Mouse (Mus musculus) layer of hippocampus, postnatal 25 days (tissue): ENCODE results near the gene Tuba4a. TPM values are rescaled to one million over a fixed set of nuclear protein-coding genes. Genes with fewer than 3 reads are reported as not detected.

ENCODE experiments used
- DNase-seq, 2 experiments: peaks; one replicate each; pipeline ENCODE4 v3.0.0; 2022; ENCODE audit warnings: mixed read lengths in 2 of 2, low spot score in 1 of 2; ENCODE audit errors: extremely low spot score in 1 of 2
- total RNA-seq, 2 experiments: library from RNA; stranded (reverse); gene quantifications; 2 replicates each; pipeline ENCODE4 v1.2.3; 2021

The Tuba4a gene
- total RNA-seq, 2 experiments from 2014 or later = 560 to 573 TPM

DNA sequence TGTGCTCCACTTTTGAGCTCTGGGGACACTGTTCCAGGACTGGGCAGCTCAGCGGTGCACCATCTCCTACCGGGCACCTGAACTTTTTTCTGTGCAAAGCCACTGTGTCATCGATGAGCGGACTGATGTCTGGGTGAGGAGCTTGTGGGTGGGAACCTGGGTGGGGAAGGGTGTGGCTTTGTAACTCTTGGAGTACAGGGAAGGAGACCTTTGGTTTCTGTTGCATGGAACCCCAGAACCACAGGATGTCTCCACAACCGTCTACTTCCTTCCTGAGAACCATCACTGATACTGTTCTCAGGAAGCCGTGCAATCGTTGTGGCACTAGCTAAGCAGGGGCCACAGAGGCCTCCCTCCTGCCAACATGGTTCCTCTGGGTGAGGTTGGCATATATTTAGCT is 6.6 kb downstream of the Tuba4a start:
- no peak for DNase-seq

DNA sequence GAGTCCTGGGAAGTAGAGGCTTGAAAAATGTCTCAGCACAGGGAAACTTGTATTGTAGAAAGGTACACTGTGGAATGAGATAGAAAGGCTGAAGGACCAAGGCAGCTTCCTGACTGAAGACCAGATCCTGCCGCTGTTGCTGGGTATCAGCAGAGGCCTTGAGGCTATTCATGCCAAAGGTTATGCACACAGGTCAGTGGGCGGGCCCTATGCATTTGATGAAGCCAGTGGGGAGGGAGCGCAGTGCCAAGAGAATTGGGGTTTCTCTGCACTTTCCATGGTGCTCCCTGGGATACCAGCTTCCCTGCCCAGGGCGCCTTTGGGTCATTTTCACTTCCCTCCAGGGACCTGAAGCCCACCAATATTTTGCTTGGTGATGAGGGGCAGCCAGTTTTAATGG is 7.1 kb downstream of the Tuba4a start:
- DNase-seq = no peak

DNA sequence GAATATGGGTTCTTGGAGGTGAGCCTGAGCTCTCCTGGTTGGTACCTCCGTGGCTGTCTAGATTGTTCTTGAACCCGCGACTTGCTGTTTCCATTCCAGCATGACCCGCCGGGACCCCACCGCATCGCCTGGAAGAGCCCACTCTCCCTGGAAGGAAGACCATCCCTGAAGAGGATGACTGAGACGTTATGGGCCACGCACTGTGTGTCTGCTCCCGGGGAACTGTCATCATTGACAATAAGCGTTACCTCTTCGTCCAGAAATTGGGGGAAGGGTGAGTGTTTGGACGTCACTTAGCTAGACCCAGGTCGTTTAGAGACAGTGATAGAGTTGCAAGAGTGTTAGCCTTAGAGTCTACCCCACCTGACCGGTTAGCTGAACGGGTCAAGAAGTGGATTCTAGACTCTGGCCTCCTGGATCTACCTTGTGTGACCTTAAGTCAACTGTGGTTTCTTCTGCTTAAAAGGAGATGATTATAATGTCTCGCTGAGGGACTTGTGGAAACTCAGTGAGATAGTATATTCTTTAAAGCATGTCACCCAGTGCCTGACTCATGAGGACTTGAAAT is 8.4 kb downstream of the Tuba4a start:
- DNase-seq = no peak

DNA sequence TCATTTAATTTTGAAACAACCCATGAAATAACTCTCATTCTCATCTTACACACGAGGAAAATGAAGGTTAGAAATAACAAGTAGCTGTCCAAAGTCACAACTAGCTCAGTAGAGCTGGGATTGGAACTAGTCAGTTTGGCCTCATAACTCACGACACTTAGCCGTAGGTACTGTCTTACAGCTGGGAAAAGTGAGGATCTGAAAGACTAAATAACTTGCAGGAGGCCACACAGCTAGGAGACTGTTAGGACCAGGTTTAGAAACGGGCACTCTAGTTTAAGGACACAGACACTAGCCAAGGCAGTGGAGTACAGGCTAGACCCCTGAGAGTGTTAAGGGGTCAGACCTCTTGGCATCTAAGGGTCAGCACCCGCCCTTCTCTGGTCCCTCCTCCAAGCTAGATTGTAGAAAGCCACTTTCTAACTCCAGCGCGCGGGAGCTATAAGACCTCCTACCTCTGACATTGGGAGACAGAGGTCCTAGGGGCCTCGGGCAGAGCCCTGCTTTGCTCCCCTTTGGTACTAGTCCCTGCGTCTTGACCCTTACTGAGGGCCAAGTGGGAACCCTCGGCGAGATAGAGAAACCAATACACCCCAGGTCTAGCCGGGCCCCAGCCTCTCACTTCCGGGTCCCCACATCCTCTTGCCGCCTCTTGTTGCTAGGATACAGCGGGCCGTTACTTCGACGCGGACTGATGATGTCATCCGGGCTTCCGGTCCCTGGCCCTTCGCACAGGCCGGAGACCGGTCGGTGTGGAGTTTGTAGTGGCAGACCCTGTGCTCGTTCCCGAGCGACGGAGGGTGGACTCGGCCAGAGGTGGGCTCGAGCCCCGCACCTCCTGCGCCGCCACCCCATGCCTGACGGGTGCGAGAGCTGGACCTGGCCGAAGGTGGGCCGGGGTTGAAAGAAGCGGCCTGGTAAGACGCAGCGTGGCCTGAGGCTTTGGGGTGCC is 9.3 kb downstream of the Tuba4a start, which contains the start of the genes Glb1l and Stk16:
Gene Glb1l, minus strand, starts transcription at position 678 of the 952 bp plus-strand sequence.
Gene Stk16, plus strand, starts transcription at position 703 of the 952 bp plus-strand sequence.
- peak; percentile 94 to 96 for DNase-seq

DNA sequence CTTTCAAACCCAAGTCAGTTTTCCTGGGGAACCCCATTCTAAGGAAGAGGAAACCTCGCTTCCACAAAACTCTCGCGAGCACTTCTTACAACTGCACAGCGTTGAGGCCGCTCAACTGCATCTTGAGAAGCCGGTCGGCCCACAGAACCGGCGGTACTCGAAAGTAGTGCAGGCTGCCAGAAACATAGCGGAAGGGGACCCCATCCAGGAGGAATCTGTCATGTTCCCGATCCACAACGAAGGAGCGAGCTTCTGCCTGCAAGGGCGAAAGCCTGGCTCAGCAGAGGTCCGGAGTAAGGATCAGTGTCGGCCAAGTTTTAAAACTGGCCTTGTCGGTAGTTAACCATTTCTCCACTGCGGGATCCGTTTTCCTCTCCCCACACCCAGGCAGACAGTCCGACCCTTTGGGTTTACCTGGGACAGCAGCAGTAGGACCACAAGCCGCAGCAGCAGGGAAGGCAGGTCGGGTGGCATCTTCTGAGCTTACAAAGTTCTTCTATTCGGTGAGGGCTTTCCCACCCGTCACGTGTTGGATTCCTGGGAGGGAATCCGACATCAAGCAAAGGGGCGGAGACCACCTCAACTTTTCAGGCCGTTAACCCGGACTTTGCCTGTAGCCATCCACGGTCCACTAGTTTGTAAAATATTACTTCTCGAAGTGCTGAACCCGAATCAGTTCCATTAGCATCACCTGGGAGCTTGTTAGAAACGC is 10.5 kb downstream of the Tuba4a start:
- DNase-seq = no peak

DNA sequence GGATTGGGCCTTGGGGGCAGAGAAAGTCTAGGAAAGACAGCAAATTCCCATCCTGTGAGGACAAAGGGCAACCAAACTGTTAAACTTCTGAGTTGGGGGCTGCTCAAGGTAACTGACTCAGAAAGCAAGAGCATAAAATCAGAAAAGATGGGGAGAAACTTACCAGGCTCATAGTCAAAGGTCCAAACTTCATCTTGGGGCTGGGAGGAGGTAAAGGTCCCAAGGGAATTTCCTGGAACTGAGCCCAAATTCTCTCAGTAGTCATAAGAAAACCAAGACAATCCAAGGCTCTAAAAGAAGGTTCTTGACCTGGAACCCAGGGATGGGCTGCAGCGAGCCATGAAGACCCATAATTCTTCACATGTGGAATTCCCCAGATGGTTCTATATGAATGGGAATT is 18.4 kb downstream of the Tuba4a start:
- no peak for DNase-seq

DNA sequence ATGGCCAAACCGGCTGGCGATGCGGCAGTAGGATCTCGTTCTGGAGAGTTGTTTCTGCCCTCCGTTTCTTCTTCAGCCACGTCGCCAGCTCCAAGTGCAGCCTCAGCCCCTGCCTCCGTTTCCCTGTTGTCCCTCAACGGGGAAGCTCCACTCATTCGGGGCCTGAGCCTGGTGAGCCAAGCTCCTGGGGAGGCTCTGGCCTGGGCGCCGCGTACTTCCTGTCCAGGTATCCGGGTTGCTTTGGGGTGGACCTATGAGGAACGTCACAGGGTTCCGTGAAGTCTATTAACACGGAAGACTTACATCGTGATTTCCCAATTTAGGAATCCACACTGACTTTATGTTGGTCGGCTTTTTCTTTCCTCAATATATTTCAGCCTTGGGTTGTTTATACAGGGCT is 27.2 kb downstream of the Tuba4a start:
- DNase-seq = no peak

DNA sequence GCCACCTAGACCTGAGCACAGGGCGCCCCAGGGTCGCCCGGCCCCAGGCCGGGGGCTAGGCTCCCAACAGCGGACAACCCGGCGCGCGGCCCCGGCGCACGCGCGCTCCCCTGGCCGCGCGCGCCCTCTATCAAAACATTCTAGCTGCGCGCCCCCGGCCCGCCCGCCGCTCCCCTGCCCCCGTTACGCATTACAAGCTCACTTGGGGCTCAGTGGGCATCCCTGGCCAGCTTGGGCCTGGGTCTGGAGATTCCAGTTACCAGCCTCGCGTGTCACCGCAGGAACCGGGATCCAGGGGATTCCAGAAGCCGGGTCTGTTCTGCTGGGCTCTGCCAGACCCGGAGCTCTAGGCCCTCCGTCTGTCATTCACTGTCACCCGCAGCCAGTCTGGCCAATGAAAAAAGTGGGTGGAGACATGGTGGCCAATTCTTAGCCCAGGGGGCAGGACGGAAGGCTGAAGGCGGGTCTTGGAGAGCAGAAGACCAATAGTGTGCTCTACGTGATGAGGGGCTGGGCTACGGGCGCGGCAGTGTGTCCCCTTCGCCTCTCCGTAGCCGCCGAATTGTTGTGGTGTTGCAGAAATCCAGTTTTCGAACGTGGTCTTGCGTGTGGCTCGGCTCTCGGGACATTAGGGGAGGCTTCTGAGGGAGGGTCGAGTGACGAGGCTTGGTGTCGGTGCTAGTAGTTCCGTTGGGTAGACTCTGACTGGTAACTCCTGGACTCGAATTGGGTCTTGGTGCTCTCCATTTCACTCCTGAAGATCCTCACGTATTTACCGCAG is 27.9 kb downstream of the Tuba4a start, which contains the start of the genes Ankzf1 and Atg9a:
Gene Ankzf1, plus strand, starts transcription at position 530 of the 781 bp plus-strand sequence.
Gene Atg9a, minus strand, starts transcription at position 575 of the 781 bp plus-strand sequence.
- DNase-seq = peak; percentile 73 to 77

DNA sequence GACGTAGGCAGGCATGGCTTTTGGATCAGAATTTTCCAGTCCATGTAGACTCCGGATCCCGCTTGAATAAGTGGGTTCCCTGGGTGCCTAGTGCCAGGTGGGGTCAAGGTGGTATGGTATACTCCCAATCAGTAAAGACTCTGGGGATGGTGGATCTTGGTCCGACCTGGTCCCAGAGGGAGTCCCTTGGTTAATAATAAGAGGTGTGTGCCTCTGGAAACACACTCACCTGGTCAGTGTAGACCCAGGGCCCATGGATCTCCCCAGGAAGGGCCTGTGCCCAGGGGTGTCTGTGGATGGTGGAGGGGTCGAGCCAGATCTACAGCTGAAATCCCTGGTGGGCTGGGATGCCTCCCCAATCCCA is 28.4 kb downstream of the Tuba4a start:
- DNase-seq = no peak

DNA sequence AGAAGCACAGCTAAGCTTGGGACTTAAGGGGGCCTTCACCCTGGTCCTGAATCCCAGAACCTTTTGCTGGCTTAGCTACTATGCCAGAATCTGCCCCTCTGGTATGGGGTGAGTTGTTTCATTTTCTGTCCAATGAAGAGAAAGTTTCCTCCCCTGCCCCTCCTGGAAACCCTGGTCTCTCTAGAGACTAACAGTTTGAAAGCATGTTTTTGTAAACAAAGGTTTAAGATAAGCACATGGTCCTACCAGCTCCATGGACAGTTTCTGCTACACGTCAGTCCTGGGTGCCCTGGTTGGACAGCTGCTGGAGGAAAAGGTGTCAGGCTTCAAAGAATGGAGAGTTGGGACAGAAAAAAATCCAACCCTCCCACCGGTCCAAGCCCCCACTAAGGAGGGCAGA is 29.1 kb downstream of the Tuba4a start:
- no peak for DNase-seq

DNA sequence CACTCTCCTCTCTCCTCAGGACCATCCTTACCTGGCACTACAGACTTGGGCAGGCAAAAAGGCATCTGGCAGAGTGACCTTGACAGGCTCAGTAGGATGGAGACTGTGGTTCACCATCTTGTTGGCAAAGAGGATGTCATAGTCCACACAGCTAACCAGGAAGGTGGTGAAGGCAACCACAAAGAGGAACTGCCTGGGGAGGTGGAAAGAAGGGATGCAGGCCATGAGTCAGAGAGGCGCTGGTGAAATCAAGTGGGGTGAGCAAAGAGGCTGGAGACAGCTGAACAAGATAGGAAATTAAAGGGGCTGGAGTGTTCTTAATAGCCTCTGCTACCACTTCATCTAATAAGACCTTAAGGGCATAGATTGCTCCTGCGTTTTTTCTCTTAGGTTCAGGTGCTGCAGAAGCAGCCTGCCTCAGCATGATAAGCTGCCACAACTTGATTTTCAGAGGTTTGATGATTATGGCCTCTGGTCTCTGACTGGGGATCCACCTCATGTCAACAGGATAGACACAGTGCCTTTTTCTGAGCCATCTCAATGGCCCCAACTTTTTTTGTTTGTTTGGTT is 31.7 kb downstream of the Tuba4a start:
- no peak for DNase-seq

DNA sequence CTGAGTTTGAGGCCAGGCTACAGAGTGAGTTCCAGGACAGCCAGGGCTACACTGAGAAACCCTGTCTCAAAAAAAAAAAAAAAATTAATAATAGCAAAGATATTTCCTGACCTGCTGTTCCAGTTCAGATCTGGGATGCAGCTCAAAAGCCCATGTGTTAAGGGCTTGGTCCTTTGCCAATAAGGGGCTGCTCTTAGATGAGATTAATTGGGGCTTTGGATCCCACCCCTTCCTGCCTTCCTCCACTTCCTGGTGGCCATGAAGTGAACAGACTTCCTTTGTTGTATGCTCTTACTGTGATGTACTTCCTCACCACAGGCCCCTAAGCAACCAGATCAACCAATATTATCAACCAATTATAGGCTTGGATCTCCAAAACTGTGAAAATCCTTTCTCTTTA is 32.5 kb downstream of the Tuba4a start:
- DNase-seq = no peak

DNA sequence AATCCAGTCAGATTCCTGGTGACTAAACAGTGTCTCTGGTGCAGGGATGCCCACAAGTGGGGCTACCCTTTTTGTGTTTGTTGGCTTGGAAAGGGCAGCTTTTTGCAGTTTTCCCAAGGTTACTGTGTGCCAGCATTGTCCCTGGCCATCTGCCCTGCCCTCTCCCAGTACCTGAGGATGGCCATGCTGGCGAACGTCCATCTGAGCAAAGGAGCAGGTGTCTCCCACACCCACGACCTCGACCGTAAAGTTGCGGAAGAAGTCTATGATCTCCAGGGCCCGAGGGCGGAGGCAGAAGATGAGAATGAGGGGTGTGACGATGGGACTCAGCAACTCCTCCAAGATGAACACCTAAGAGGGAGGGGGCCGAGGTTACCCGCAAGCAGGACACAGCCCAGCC is 34.2 kb downstream of the Tuba4a start:
- DNase-seq = no peak

DNA sequence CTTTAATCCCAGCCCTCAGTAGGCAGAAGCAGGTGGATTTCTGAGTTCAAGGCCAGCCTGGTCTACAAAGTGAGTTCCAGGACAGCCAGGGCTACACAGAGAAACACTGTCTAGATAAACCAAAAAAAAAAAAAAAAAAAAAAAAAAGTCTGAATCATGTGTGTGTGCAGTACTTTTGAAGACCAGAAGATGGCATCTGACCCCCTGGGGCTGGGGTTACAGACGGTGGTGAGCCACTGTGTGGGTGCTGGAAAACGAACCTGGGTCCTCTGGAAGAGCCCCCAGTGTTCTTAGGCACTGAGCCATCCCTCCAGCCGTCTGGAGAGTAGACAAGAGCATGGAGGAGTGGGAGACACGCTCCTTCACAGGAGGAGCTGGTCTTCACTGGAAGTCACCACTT is 37.5 kb downstream of the Tuba4a start:
- DNase-seq = no peak

DNA sequence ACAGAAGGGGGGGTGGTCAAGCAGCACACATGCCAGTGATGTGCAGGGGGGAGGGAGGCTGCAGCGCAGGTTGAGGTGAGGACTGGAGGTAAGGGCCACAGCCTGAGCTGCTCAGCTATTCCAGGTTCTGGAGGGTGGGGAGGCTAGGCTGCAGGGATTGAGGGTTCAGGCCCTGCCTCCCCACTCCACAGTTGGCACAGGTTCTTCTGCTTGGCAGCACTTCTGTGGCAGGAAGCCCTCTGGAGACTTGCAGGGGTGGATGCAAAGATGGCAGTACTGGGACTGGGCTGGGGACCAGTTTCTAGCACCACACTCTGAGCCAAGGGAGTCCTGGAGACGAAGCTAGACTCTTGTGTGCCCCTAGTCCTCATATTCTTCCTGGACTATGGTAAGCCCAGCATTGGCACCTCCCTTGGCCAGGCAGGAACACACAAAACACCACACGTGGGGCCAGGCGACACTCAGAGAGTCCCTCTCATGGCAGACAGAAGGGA is 38.2 kb downstream of the Tuba4a start:
- DNase-seq = no peak

DNA sequence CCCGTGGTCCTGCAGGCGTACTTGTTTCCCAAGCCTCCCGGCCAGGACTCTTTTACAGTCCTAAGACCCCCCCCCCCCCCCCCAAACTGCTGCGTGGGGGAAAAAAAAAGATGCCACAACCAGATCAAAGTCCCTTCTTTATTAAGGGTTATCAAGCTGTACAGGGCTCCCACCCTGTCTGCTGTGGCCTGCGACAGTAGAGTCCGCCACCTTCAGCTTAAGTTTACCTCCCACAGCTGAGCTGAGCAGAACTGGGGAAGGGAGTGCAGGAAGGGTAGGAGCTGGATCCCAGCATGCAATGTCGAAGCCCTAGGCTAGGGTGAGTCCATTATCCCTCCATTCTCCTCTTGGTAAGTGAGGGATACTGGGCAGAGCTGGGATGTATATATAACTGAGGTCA is 38.9 kb downstream of the Tuba4a start:
- no peak for DNase-seq

DNA sequence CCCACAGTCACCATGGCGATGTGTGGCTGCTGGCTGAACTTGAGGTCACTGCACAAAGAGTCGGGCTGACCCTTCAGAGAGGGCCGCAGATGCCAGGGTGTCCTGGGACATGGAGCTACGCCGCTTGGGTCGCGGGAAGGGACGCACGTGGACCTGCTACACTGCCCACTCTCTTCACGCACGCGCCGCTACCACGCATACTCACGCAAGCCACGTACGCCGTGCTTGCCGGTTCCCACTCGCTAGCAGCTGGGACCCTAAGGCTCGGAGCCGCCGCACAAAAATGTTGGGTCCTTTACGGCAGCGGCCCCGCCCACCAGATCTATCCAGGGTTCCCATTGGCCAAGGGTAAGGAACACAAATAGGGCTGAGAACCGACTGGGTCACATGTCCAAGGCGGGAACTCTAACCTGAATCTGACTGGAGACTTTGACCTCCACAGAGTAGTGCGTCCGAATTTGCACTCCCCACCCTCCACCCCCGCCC is 39.5 kb downstream of the Tuba4a start, which contains the start of gene Abcb6:
Gene Abcb6, minus strand, starts transcription at position 288 of the 486 bp plus-strand sequence.
- DNase-seq = peak; percentile 71 to 76

DNA sequence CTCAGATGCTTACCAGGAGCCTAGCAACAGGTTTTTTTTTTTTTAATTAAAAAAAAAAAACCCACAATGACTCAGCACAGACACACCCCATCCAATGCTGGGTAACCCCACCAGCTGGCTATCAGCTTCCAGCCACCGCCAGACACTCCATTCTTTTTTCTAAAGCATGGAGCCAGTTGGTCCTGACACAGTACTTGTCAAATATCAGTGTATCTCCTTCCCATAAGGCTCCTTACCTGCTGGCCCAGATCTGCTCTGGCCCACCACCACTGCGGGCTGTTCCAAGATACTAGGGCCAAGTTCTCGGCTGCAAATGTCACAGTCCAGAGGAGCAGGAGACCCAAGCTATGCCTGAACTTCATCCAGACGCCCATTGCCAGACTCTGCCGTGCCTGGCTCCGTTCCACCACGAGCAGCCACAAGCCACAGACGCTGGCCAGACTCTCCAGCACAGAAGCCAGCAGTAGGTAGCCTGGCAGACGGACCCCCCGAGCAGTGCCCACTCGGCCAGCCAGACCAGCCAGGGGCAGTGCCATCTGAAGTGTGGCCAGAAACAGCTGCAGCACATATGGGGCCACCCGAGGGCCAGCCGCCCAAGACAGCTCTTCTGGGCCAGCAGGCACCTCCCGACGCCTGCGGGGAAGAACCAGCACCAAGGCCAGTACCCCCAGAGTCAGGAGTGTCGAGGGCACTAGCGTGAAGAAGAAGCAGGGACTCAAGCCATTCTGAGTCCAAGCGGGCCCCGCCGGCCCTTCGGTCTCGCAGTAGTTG is 40.1 kb downstream of the Tuba4a start:
- peak; percentile 36 to 41 for DNase-seq
